Mouse (Mus musculus) brain, adult 2 months (tissue): ENCODE data around the gene Tjp3.
A peak's percentile ranks its signal among the peaks of the same experiment; 100 is the strongest.
"Not testable (repeated sequence)": the region's sequence is repeated elsewhere in the genome, so short reads cannot be mapped to it uniquely, and the experiment has no call there.

Source experiments
- DNase-seq: peaks from one replicate; pipeline ENCODE4 v3.0.0; 2011; ENCODE audit warnings: low read depth, low spot score

The Tjp3 gene

GRCm38 (mm10) chr10:81234206-81234605, 57.2 kb downstream of the Tjp3 start:
- peak; percentile 61 for DNase-seq

GRCm38 (mm10) chr10:81233226-81233585, 58.2 kb downstream of the Tjp3 start:
- DNase-seq, result no peak

GRCm38 (mm10) chr10:81232580-81233225, 58.7 kb downstream of the Tjp3 start, which contains the start of gene Zfr2:
Gene Zfr2 (plus strand): TSS chr10:81233155.
- DNase-seq, result peak; percentile 96

- DNase-seq, result no peak
Observed at GRCm38 (mm10) chr10:81231436-81231835, 59.9 kb downstream of the Tjp3 start.

- DNase-seq, result peak; percentile 96
Observed at GRCm38 (mm10) chr10:81230438-81231332, 60.7 kb downstream of the Tjp3 start, which contains the start of gene Atcay. Gene Atcay (minus strand): TSS chr10:81230833.

GRCm38 (mm10) chr10:81229735-81230437, 61.5 kb downstream of the Tjp3 start:
- DNase-seq, result peak; percentile 78

- not testable (repeated sequence) for DNase-seq
Observed at GRCm38 (mm10) chr10:81223731-81224130, 67.7 kb downstream of the Tjp3 start.
